Mouse (Mus musculus): ENCODE data around the gene Rbm42. TPM values are rescaled to one million over a fixed set of nuclear protein-coding genes. Genes with fewer than 3 reads are reported as not detected.

The Rbm42 gene
- total and polyA plus RNA-seq, 3 experiments, result 65.3 to 109 (median 105) TPM

GRCm38 (mm10) chr7:30602583-30602982 lies 47.5 kb downstream of the Rbm42 start:
- H3K9me3 ChIP-seq (replicated peaks; ENCODE audit: low read length), result peaks cover 3% of the 10 kb centered on the region

GRCm38 (mm10) chr7:30600651-30601050 lies 49.5 kb downstream of the Rbm42 start:
- TF ChIP-seq IRF4 (IDR thresholded peaks at IDR 0.05; ENCODE audit: low read depth, low read length), result no peak
- no peak for TF ChIP-seq PAX5 (IDR thresholded peaks at IDR 0.05; ENCODE audit: low read length)
- no peak for TF ChIP-seq ZC3H11A (IDR thresholded peaks at IDR 0.05; ENCODE audit: low read depth, low read length)
- no peak for TF ChIP-seq ETS1 (conservative IDR thresholded peaks at IDR 0.05; ENCODE audit: low read depth, low read length)
- no peak for TF ChIP-seq MXI1 (IDR thresholded peaks at IDR 0.05; ENCODE audit: low read depth, low read length)
- TF ChIP-seq NELFE (IDR thresholded peaks at IDR 0.05; ENCODE audit: low read depth, low read length), result no peak
- TF ChIP-seq GABPA (IDR thresholded peaks at IDR 0.05; ENCODE audit: insufficient replicate concordance, low read depth, low read length), result no peak
- TF ChIP-seq E2F4 (IDR thresholded peaks at IDR 0.05; ENCODE audit: insufficient replicate concordance, low read depth, low read length), result no peak
- TF ChIP-seq EP300 (IDR thresholded peaks at IDR 0.05; ENCODE audit: low read length), result no peak
- peaks cover 5% of the 10 kb centered on the region for H3K79me2 ChIP-seq (replicated peaks; ENCODE audit: control insufficient read depth, extremely low read depth, insufficient read depth, poor library complexity, severe bottlenecking)
- dilution Hi-C loops (cut with MboI; ENCODE audit: extremely low pct_ligation_motif_present, extremely low pct_unique_long_range_greater_than_20kb, low sequenced_read_pairs), result no loop called here
- in situ Hi-C loops (cut with MboI; ENCODE audit: low pct_ligation_motif_present, low pct_unique_long_range_greater_than_20kb, low sequenced_read_pairs), result no loop called here
- peaks cover 24 to 29% of the 10 kb centered on the region in 2 experiments for H3K4me1 ChIP-seq (ENCODE audit: control insufficient read depth in 1 of 2, insufficient read depth in 2 of 2)
- H3K9me3 ChIP-seq (replicated peaks; ENCODE audit: low read length), result peaks cover 3% of the 10 kb centered on the region
- H3K27ac ChIP-seq (ENCODE audit: insufficient read depth, low read depth), result no peak overlapping the region
- DNase-seq (ENCODE audit: extremely low read depth), result no peak
- no peaks in the 10 kb centered on the region for H3K27me3 ChIP-seq (replicated peaks)
- H3K36me3 ChIP-seq (replicated peaks in 1 of 2; ENCODE audit: control insufficient read depth in 1 of 2, insufficient read depth in 1 of 2, low read length in 1 of 2), result peaks cover 0 to 22% of the 10 kb centered on the region in 2 experiments
- no peak overlapping the region for H3K4me2 ChIP-seq (ENCODE audit: insufficient read depth, low read depth, poor library complexity, severe bottlenecking)
- H3K9ac ChIP-seq (ENCODE audit: insufficient read depth, low read depth), result no peak overlapping the region
- H3K4me3 ChIP-seq (replicated peaks in 1 of 3; ENCODE audit: low read depth in 2 of 3, low read length in 2 of 3, poor library complexity in 1 of 3), result no peak overlapping the region

More at GRCm38 (mm10) chr7:30602583-30602982, 47.5 kb downstream of the Rbm42 start:
- in situ Hi-C loops (cut with MboI; ENCODE audit: low pct_ligation_motif_present, low pct_unique_long_range_greater_than_20kb, low sequenced_read_pairs), result no loop called here
- no peak overlapping the region for H3K4me2 ChIP-seq (ENCODE audit: insufficient read depth, low read depth, poor library complexity, severe bottlenecking)
- dilution Hi-C loops (cut with MboI; ENCODE audit: extremely low pct_ligation_motif_present, extremely low pct_unique_long_range_greater_than_20kb, low sequenced_read_pairs), result no loop called here
- DNase-seq (ENCODE audit: extremely low read depth), result no peak
- no peaks in the 10 kb centered on the region for H3K27me3 ChIP-seq (replicated peaks)
- no peak overlapping the region for H3K4me3 ChIP-seq (replicated peaks in 1 of 3; ENCODE audit: low read depth in 2 of 3, low read length in 2 of 3, poor library complexity in 1 of 3)
- H3K4me1 ChIP-seq (ENCODE audit: control insufficient read depth in 1 of 2, insufficient read depth in 2 of 2), result peaks cover 15 to 21% of the 10 kb centered on the region in 2 experiments
- H3K27ac ChIP-seq (ENCODE audit: insufficient read depth, low read depth), result no peak overlapping the region
- H3K9ac ChIP-seq (ENCODE audit: insufficient read depth, low read depth), result no peak overlapping the region
- peaks cover 0 to 24% of the 10 kb centered on the region in 2 experiments for H3K36me3 ChIP-seq (replicated peaks in 1 of 2; ENCODE audit: control insufficient read depth in 1 of 2, insufficient read depth in 1 of 2, low read length in 1 of 2)
- TF ChIP-seq USF1 (IDR thresholded peaks at IDR 0.05; ENCODE audit: low read depth, low read length), result no peak
- no peak for TF ChIP-seq ZC3H11A (IDR thresholded peaks at IDR 0.05; ENCODE audit: low read depth, low read length)
- no peak for TF ChIP-seq NRF1 (IDR thresholded peaks at IDR 0.05; ENCODE audit: low read depth, low read length)
- TF ChIP-seq E2F4 (IDR thresholded peaks at IDR 0.05; ENCODE audit: insufficient replicate concordance, low read depth, low read length), result no peak
- no peak for TF ChIP-seq TBP (conservative IDR thresholded peaks at IDR 0.05; ENCODE audit: low read depth, low read length)
- no peak for TF ChIP-seq RAD21 (IDR thresholded peaks at IDR 0.05; ENCODE audit: low read depth, low read length)
- peaks cover 3% of the 10 kb centered on the region for H3K79me2 ChIP-seq (replicated peaks; ENCODE audit: control insufficient read depth, extremely low read depth, insufficient read depth, poor library complexity, severe bottlenecking)

GRCm38 (mm10) chr7:30599933-30600353 lies 50.2 kb downstream of the Rbm42 start:
- Histone ChIP-seq H3K4me2 (ENCODE audit: insufficient read depth, low read depth, poor library complexity, severe bottlenecking) (no peak overlapping the region), H3K9me3 (replicated peaks; ENCODE audit: low read length) (peaks cover 3% of the 10 kb centered on the region), H3K27ac (ENCODE audit: insufficient read depth, low read depth) (no peak overlapping the region), H3K36me3 (replicated peaks in 1 of 2; ENCODE audit: control insufficient read depth in 1 of 2, insufficient read depth in 1 of 2, low read length in 1 of 2) (peaks cover 0 to 21% of the 10 kb centered on the region in 2 experiments), H3K27me3 (replicated peaks) (no peaks in the 10 kb centered on the region), H3K9ac (ENCODE audit: insufficient read depth, low read depth) (no peak overlapping the region), H3K4me3 (replicated peaks in 1 of 3; ENCODE audit: low read depth in 2 of 3, low read length in 2 of 3, poor library complexity in 1 of 3) (no peak overlapping the region), H3K4me1 (ENCODE audit: control insufficient read depth in 1 of 2, insufficient read depth in 2 of 2) (peaks cover 25 to 32% of the 10 kb centered on the region in 2 experiments), H3K79me2 (replicated peaks; ENCODE audit: control insufficient read depth, extremely low read depth, insufficient read depth, poor library complexity, severe bottlenecking) (peaks cover 5% of the 10 kb centered on the region)
- in situ Hi-C loops (cut with MboI; ENCODE audit: low pct_ligation_motif_present, low pct_unique_long_range_greater_than_20kb, low sequenced_read_pairs), result no loop called here
- dilution Hi-C loops (cut with MboI; ENCODE audit: extremely low pct_ligation_motif_present, extremely low pct_unique_long_range_greater_than_20kb, low sequenced_read_pairs), result no loop called here
- TF ChIP-seq CTCF (conservative IDR thresholded peaks at IDR 0.05 in 1 of 2, IDR thresholded peaks at IDR 0.05 in 1 of 2; ENCODE audit: low read depth in 2 of 2, low read length in 2 of 2) (no peak), HCFC1 (IDR thresholded peaks at IDR 0.05; ENCODE audit: low read depth, low read length) (no peak), ZKSCAN1 (IDR thresholded peaks at IDR 0.05; ENCODE audit: borderline replicate concordance, low read depth, low read length) (no peak), ZMIZ1 (IDR thresholded peaks at IDR 0.05; ENCODE audit: low read depth, low read length) (no peak), GABPA (IDR thresholded peaks at IDR 0.05; ENCODE audit: insufficient replicate concordance, low read depth, low read length) (no peak), ZNF384 (IDR thresholded peaks at IDR 0.05; ENCODE audit: low read depth, low read length) (no peak), ELF1 (IDR thresholded peaks at IDR 0.05; ENCODE audit: low read depth, low read length) (no peak), EP300 (IDR thresholded peaks at IDR 0.05; ENCODE audit: low read length) (no peak), CHD1 (IDR thresholded peaks at IDR 0.05; ENCODE audit: low read depth, low read length) (no peak), POLR2A (IDR thresholded peaks at IDR 0.05; ENCODE audit: low read depth, low read length) (no peak), BHLHE40 (IDR thresholded peaks at IDR 0.05; ENCODE audit: low read depth, low read length) (no peak), KAT2A (IDR thresholded peaks at IDR 0.05; ENCODE audit: insufficient replicate concordance, low read length) (no peak), ETS1 (conservative IDR thresholded peaks at IDR 0.05; ENCODE audit: low read depth, low read length) (no peak), PAX5 (IDR thresholded peaks at IDR 0.05; ENCODE audit: low read length) (no peak), MAZ (IDR thresholded peaks at IDR 0.05; ENCODE audit: low read depth, low read length) (no peak), SIN3A (IDR thresholded peaks at IDR 0.05; ENCODE audit: low read length) (no peak)
- no peak for DNase-seq (ENCODE audit: extremely low read depth)

All from CH12.LX (cell line).